Mouse (Mus musculus) induced T-regulatory cell, adult 2 months (primary cell): ENCODE data around the gene Brca1.
"Not testable (repeated sequence)": the region's sequence is repeated elsewhere in the genome, so short reads cannot be mapped to it uniquely, and the experiment has no call there.

Experiments used
- DNase-seq: peaks from one replicate; pipeline ENCODE4 v3.0.0-alpha.2; 2012; ENCODE audit warnings: low read depth

The Brca1 gene

DNA sequence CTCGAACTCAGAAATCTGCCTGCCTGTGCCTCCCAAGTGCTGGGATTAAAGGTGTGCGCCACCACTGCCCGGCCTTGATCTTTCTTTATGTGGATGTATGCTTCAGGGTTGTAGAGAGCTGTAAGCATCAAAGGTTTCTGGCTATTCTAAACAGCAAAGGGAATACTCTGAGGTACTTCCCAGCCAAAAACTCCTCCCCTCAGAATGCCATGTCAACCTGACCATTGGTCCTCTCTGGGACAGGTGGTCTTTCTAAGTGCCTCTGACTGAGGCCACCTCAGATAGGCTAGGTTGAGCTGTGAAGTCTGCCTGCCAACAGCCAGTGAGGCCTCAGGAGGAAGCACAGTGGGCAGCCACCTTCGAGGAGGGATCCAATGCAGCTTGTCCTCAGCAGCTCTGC, 102.9 kb downstream of the Brca1 start:
- peak; percentile 50 for DNase-seq

DNA sequence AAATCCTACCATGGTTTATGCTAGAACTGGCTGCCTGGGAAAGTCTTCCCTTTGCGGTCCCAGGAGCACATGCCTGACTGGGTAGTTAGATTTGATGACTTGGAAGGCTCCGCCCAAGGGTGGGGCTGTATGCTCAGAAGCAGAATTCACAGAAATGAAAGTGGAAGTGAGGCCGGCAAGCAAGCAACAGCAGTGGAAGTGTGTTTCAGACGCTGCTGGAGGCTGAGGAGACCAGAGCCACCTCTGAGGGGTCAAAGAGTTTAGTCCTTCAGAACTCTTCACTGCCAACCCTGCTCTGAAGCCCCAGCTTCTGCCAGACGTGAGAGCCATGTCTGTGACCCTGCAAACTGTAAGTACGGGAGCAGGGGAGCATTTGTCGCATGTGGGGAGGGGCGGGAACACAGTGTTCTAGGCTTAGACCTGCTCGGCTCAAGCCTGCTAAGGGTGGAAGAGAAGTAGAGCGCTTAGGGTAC, 103.4 kb downstream of the Brca1 start, which contains the start of gene Ifi35:
TSS of gene Ifi35 (plus strand) at position 134 of the 473 bp plus-strand sequence.
- peak; percentile 95 for DNase-seq

DNA sequence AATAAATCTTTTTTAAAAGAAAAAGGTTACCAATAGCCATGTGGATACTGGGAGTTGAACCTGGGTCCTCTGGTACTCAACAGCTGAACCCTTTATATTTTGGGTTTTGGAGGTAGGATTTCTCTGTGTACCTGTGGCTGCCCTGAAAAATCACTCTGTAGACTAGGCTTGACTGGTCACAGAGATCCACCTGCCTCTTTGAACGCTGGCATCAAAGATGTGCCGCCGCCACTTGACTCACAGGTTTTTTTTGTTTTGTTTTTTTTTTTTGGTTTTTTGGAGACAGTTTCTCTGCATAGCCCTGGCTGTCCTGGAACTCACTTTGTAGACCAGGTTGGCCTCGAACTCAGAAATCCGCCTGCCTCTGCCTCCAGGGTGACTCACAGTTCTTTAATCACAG, 104.0 kb downstream of the Brca1 start:
- DNase-seq, result no peak

DNA sequence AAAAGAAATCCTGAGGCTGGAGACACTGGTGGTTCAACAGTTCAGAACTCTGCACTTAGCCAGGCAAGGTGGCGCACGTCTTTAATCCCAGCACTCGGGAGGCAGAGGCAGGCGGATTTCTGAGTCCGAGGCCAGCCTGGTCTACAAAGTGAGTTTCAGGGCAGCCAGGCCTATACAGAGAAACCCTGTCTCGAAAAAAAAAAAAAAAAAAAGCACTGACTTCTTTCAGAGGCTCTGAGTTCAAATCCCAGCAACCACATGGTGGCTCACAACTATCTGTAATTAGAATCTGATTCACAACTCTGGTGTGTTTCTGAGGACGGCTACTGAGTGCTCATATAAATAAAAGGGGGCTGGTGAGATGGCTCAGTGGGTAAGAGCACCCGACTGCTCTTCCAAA, 104.9 kb downstream of the Brca1 start:
- DNase-seq, result not testable (repeated sequence)

DNA sequence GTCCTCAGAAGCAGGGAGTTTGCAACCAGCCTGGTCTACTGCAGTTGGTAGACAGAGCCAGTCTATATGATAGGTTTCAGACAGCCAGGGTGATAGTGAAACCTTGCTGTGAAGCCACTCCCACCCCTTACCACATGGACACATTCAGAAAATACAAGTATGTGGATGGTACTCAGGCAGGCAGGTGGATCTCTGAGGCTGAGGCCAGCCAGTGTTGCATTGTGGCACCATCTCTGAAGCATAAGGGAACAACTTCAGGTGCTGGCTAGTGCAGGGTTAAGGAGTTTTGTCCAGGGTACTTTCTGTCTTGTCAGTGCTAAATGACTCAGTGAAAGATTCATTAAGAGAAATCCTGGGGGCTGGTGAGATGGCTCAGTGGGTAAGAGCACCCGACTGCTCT, 105.4 kb downstream of the Brca1 start:
- peak; percentile 58 for DNase-seq

DNA sequence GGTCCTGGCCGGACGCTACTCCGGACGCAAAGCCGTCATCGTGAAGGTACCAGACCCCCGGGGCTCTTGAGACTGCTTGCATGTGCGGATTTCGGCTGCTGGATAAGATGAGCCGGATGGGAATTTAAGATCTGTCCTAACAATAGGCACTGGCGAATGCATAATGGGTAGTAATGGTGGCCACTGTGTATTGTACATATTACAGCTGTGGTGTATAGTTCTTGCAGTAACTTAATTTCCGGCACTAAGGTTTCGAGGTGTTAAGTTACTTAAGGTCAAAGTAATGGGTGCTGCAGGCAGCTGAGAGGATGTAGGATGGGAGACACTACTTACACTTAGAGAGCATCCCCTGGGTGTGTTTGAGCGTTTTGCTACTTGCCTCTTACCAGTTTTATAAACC, 109.0 kb downstream of the Brca1 start:
- DNase-seq, result peak; percentile 72

DNA sequence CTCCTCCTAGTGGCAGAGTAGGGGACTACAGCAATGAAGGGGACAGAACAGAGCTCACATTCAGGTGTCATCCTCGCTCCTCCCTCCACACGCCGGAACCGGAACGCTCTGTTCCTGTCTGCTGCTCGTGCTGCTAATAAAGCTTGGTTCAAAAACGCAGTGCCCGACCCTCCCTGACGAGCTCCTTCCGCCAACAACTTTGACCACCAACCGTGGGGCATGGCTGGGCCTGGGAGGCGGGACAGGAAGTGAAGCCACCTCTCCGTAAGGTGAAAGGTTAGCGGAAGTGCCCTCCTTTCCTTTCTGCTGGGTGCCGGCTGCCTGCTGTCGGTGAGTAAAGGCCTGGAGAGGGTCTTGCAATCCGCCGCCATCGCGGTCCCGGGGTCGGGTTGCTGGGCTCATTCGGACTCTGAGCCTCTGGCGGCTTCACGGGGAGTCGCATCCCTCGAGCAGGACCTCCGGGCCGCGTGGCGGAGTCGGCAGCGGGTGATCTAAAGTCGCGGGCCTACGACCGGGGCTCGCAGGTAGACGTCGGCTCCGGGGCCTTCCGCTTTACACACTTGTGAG, 109.5 kb downstream of the Brca1 start, which contains the start of gene Rpl27:
TSS of gene Rpl27 (plus strand) at position 172 of the 567 bp plus-strand sequence.
- DNase-seq, result peak; percentile 100

DNA sequence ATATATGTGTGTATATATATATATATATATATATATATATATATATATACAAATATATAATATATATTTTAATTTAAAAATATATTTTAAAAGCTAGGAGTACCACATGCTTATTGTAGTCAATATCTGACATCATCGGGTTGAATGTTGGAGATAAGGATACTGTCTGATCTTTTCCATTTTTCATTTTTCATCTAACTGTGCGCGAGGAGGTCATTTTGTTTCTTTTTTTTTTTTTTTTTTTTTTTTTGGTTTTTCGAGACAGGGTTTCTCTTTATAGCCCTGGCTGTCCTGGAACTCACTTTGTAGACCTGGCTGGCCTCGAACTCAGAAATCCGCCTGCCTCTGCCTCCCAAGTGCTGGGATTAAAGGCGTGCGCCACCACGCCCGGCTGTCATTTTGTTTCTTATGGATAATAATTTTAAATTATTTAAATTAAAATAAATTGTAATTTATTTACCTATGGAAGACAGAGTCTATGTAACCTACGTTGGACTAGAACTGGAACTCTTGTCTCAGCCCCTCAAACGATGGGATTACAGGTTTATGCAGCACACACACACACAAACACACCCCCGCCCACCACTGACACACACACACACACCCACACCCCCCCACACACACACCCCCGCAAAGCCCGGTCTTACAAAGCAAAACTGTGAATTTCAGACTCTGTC, 110.2 kb downstream of the Brca1 start:
- DNase-seq, result not testable (repeated sequence)
